Mouse (Mus musculus): Measurements from ENCODE around the gene Slc25a10.
A peak's percentile ranks its signal among the peaks of the same experiment; 100 is the strongest.

Slc25a10 gene

GRCm38 (mm10) chr11:120491317-120492023 is at the start of gene Slc25a10:
Slc25a10 (plus strand) TSS chr11:120491840.
- peak; percentile 86 for DNase-seq (ENCODE audit: low spot score)

- DNase-seq (ENCODE audit: low spot score) = no peak
Observed at GRCm38 (mm10) chr11:120442344-120442743, 49.3 kb upstream of the Slc25a10 start, which contains the start of gene Tspan10. Tspan10 (plus strand) TSS chr11:120442644.

GRCm38 (mm10) chr11:120442765-120443280 is 48.8 kb upstream of the Slc25a10 start:
- DNase-seq (ENCODE audit: low spot score) = no peak

- no peak for DNase-seq (ENCODE audit: low spot score)
Observed at GRCm38 (mm10) chr11:120444106-120444505, 47.5 kb upstream of the Slc25a10 start.

GRCm38 (mm10) chr11:120445475-120445874 is 46.2 kb upstream of the Slc25a10 start:
- no peak for DNase-seq (ENCODE audit: low spot score)

- no peak for DNase-seq (ENCODE audit: low spot score)
Observed at GRCm38 (mm10) chr11:120447179-120447578, 44.5 kb upstream of the Slc25a10 start.

GRCm38 (mm10) chr11:120452246-120452645 is 39.4 kb upstream of the Slc25a10 start:
- no peak for DNase-seq (ENCODE audit: low spot score)

- no peak for DNase-seq (ENCODE audit: low spot score)
Observed at GRCm38 (mm10) chr11:120453306-120453705, 38.3 kb upstream of the Slc25a10 start, which contains the start of gene Pde6g. Pde6g (minus strand) TSS chr11:120453500.

GRCm38 (mm10) chr11:120454965-120455364 is 36.7 kb upstream of the Slc25a10 start:
- no peak for DNase-seq (ENCODE audit: low spot score)

GRCm38 (mm10) chr11:120455413-120455812 is 36.2 kb upstream of the Slc25a10 start:
- no peak for DNase-seq (ENCODE audit: low spot score)

GRCm38 (mm10) chr11:120457370-120457769 is 34.3 kb upstream of the Slc25a10 start:
- DNase-seq (ENCODE audit: low spot score) = no peak

GRCm38 (mm10) chr11:120457772-120458751 is 33.6 kb upstream of the Slc25a10 start, which contains the start of the genes Oxld1 and Ccdc137:
Oxld1 (minus strand) TSS chr11:120458068.
Ccdc137 (plus strand) TSS chr11:120458115.
- peak; percentile 51 for DNase-seq (ENCODE audit: low spot score)

GRCm38 (mm10) chr11:120458847-120459597 is 32.6 kb upstream of the Slc25a10 start:
- no peak for DNase-seq (ENCODE audit: low spot score)

GRCm38 (mm10) chr11:120463536-120463935 is 28.1 kb upstream of the Slc25a10 start:
- DNase-seq (ENCODE audit: low spot score) = no peak

GRCm38 (mm10) chr11:120464365-120464764 is 27.3 kb upstream of the Slc25a10 start:
- no peak for DNase-seq (ENCODE audit: low spot score)

- DNase-seq (ENCODE audit: low spot score) = no peak
Observed at GRCm38 (mm10) chr11:120465521-120465920, 26.1 kb upstream of the Slc25a10 start.

- DNase-seq (ENCODE audit: low spot score) = peak; percentile 92
Observed at GRCm38 (mm10) chr11:120467051-120467735, 24.4 kb upstream of the Slc25a10 start, which contains the start of gene Arl16. Arl16 (minus strand) TSS chr11:120467607.

- no peak for DNase-seq (ENCODE audit: low spot score)
Observed at GRCm38 (mm10) chr11:120467736-120468092, 23.9 kb upstream of the Slc25a10 start.

GRCm38 (mm10) chr11:120472052-120472451 is 19.6 kb upstream of the Slc25a10 start:
- no peak for DNase-seq (ENCODE audit: low spot score)

GRCm38 (mm10) chr11:120483448-120483934 is 8.1 kb upstream of the Slc25a10 start:
- no peak for DNase-seq (ENCODE audit: low spot score)
